Mouse (Mus musculus) stomach, embryonic 15.5 days (tissue): ENCODE data around the gene Spryd3. TPM values are rescaled to one million over a fixed set of nuclear protein-coding genes. Genes with fewer than 3 reads are reported as not detected.

Experiments used
- ATAC-seq: fragments of 200-750 bp; cut with Nextera tagmentation; 2 replicates; pipeline ENCODE4 v1.8.0; 2017; ENCODE audit warnings: low read depth, moderate number of reproducible peaks, moderate TSS enrichment; ENCODE audit not compliant: insufficient read depth, low FRiP score
- H3K27ac ChIP-seq: fragments of 300-500 bp; sonication (generic); 2 replicates; pipeline ENCODE4 v1.5.1; 2015; ENCODE audit warnings: mild to moderate bottlenecking, inconsistent platforms
- H3K27me3 ChIP-seq: fragments of 300-500 bp; sonication (generic); replicated peaks from 2 replicates; pipeline ENCODE4 v1.6.1; 2015; ENCODE audit warnings: inconsistent platforms
- H3K36me3 ChIP-seq: fragments of 300-500 bp; sonication (generic); 2 replicates; pipeline ENCODE4 v1.6.1; 2015; ENCODE audit warnings: inconsistent platforms
- H3K4me1 ChIP-seq: fragments of 300-500 bp; sonication (generic); 2 replicates; pipeline ENCODE4 v1.6.1; 2015; ENCODE audit warnings: inconsistent platforms
- H3K4me2 ChIP-seq: fragments of 300-500 bp; sonication (generic); 2 replicates; pipeline ENCODE4 v1.6.1; 2015; ENCODE audit warnings: mild to moderate bottlenecking, inconsistent platforms
- H3K4me3 ChIP-seq: fragments of 300-500 bp; sonication (generic); replicated peaks from 2 replicates; pipeline ENCODE4 v1.5.1; 2015; ENCODE audit warnings: inconsistent platforms
- H3K9ac ChIP-seq: fragments of 300-500 bp; sonication (generic); 2 replicates; pipeline ENCODE4 v1.6.1; 2015; ENCODE audit warnings: inconsistent platforms
- H3K9me3 ChIP-seq: fragments of 300-500 bp; sonication (generic); 2 replicates; pipeline ENCODE4 v1.6.1; 2016; ENCODE audit warnings: inconsistent platforms
- whole genome bisulfite sequencing: fragments of 180-500 bp; shearing (Covaris S2); methylation state at CpG from one replicate; pipeline ENCODE4 v1.1.7; 2015; 5-methylcytosine and 5-hydroxymethylcytosine counted together
- polyA plus RNA-seq: library from polyadenylated mRNA; unstranded; fragments of >200 nt; fragmentation: Nextera tagmentation; extraction: Ambion mirVana; gene quantifications from 2 replicates; pipeline ENCODE4 v1.2.1, GENCODE M21; 2015

Spryd3 gene
- polyA plus RNA-seq, 1 experiment from 2014 or later, result 25.0 TPM

- Histone ChIP-seq H3K4me2 (no peak overlapping the region), H3K4me1 (peaks cover 31% of the 10 kb centered on the region), H3K27ac (no peak overlapping the region), H3K9ac (no peak overlapping the region), H3K27me3 (no peaks in the 10 kb centered on the region), H3K9me3 (no peaks in the 10 kb centered on the region), H3K4me3 (no peak overlapping the region), H3K36me3 (peaks cover 58% of the 10 kb centered on the region)
- ATAC-seq, result no peak
- WGBS, result 78% methylated on average over 29 of the region's 29 CpGs
Measured at GRCm38 (mm10) chr15:102110701-102111494, 25.1 kb downstream of the Spryd3 start.

- no peak for ATAC-seq
- H3K9ac ChIP-seq, result no peak overlapping the region
- no peak overlapping the region for H3K4me2 ChIP-seq
- peaks cover 37% of the 10 kb centered on the region for H3K4me1 ChIP-seq
- H3K9me3 ChIP-seq, result no peaks in the 10 kb centered on the region
- peaks cover 52% of the 10 kb centered on the region for H3K36me3 ChIP-seq
- H3K27me3 ChIP-seq, result no peaks in the 10 kb centered on the region
- no peak overlapping the region for H3K27ac ChIP-seq
- WGBS, result 89% methylated on average over 7 of the region's 7 CpGs
- H3K4me3 ChIP-seq, result no peak overlapping the region
Measured at GRCm38 (mm10) chr15:102110271-102110670, 25.8 kb downstream of the Spryd3 start.

DNA sequence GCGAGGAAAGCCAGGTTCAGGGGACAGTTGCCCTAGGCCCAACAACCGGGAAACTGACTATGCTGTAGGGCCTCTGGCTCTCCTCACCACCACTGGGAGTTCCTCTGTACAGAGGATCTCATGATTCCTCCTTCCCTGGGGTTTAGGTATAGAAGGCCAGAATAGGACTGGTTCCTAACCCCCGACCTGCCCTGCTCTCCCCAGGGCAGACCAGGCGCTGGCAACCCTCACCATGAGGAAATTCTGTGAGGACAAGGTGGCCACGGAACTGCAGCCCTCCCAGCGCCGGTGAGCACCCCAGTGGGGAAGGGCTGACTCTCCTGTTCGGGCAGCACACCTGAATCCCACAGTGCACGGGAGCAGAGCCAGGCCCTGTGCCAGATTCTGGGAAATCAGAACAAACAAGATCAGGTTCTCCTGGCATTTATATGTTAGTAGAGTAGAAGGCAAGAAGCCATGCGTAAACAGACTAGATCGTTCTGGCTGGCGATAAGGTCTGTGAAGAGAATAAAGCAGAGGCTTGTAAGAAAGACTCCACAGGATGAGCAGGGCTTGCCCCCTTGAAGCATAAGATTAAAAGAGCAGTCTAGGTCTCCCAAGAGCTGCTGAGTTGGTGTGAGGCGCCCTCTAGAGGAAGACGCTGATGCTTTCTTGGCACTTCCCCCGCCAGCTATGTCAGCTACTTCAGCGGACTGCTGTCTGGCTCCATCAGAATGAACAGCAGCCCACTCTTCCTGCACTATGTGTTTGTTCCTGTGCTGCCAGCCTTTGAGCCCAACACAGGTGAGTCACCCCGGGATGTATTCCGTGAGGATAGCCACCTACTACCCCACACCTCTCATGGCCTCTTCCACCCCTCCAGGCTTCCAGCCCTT is 27.1 kb downstream of the Spryd3 start:
- 0 out of 2 replicates have a peak, but pooled peaks have one; percentile 20 for ATAC-seq
- peaks cover 43% of the 10 kb centered on the region for H3K36me3 ChIP-seq
- no peak overlapping the region for H3K27ac ChIP-seq
- H3K4me1 ChIP-seq, result peaks cover 48% of the 10 kb centered on the region
- no peaks in the 10 kb centered on the region for H3K27me3 ChIP-seq
- no peak overlapping the region for H3K4me3 ChIP-seq
- H3K4me2 ChIP-seq, result no peak overlapping the region
- no peaks in the 10 kb centered on the region for H3K9me3 ChIP-seq
- WGBS, result 49% methylated on average over 18 of the region's 18 CpGs
- no peak overlapping the region for H3K9ac ChIP-seq

DNA sequence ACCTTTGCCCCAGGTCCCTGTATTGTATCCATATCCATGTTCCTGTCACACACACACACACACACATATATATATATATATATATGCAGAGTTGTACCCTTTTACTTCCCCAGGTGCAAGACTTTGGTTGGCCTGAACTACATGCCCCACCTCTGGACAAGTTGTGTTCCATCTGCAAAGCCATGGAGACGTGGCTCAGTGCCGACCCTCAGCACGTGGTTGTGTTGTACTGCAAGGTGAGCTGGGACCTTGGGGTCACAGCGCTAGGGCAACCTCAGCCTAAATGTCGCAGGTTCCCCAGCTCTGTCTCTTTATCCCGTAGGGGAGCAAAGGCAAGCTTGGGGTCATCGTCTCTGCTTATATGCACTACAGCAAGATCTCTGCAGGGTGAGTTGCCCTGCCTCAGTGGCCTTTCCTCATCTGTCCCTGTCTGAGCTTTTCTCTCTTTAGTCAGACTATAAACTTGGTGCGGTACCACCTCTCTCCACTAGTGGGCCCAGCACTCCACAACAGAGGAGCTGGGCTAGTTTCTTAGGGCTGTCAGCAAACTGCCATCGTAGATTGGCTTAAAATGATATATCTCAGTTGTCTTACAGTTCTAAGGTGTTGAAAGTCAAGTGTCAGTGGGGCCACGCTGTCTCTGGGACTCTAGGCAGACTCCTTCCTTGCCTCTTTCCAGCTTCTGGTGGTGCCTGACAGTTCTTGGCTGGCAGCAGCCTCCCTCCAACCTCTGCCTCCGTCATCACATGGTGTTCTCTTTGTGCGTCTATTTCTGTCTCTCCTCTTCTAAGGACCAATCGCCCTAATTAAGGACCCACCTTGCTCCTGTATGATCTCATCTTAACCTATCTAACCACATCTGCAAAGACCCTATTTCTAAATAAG is 28.1 kb downstream of the Spryd3 start:
- H3K4me1 ChIP-seq, result peaks cover 58% of the 10 kb centered on the region
- no peak overlapping the region for H3K4me2 ChIP-seq
- no peaks in the 10 kb centered on the region for H3K9me3 ChIP-seq
- peaks cover 35% of the 10 kb centered on the region for H3K36me3 ChIP-seq
- H3K9ac ChIP-seq, result no peak overlapping the region
- H3K27me3 ChIP-seq, result no peaks in the 10 kb centered on the region
- no peak overlapping the region for H3K4me3 ChIP-seq
- H3K27ac ChIP-seq, result no peak overlapping the region
- WGBS, result 49% methylated on average over 13 of the region's 13 CpGs
- no peak for ATAC-seq

- Histone ChIP-seq H3K27me3 (no peaks in the 10 kb centered on the region), H3K4me3 (peak overlapping the region; percentile 28), H3K27ac (no peak overlapping the region), H3K9ac (no peak overlapping the region), H3K36me3 (peaks cover 26% of the 10 kb centered on the region), H3K9me3 (no peaks in the 10 kb centered on the region), H3K4me1 (peaks cover 68% of the 10 kb centered on the region), H3K4me2 (peak overlapping the region; percentile 51)
- WGBS, result 29% methylated on average over 38 of the region's 38 CpGs
- ATAC-seq, result no peak
Measured at GRCm38 (mm10) chr15:102106754-102107456, 29.1 kb downstream of the Spryd3 start.

DNA sequence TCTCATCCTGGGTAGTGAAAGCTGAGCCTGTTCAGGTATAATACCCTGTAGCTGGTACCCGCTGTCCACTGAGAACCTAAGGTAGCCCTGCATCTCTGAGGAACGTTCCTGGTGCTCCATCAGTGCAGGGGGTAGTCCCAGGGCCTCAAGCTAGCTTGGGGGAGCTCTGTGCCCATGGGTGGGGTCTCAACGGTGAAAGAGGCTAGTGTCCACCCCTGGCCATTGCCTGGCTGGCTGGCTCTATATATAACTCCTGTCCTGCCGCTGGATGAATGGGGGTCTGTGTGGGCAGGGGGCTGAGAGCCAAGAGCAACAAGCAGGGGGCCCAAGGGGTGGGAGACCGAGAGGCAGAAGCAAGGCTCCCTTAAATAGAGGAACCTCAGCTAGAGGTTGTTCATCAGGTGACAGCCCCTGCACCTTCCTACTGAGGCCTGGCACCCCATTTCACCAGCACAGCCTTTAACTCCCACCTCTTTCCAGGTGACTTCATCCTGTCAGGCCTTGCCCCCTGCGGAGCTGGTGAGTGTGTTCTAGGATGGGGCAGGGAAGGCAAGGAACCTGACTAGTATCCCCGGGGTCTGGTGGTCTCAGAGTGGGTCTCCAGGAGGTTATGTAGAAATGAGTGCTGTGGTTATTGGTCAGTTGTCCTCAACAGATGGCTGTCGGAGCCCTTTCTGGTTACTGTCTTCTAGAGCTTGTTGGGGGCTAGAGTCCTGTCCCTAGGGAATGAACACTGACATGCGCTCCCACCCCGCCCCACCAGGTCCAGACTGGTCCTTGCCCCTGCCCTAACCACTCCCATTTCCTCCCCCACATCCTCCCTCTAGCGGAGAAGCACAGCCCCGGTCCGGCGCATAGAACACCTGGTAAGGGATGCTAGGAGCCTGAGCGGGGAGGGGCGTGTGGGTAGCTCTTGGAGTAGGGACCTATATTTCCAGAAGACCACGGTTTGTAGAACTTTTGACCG is 30.0 kb downstream of the Spryd3 start:
- Histone ChIP-seq H3K4me1 (peaks cover 76% of the 10 kb centered on the region), H3K4me3 (no peak overlapping the region; the same call in 1 of the 2 replicates), H3K9ac (no peak overlapping the region), H3K27ac (no peak overlapping the region), H3K36me3 (peaks cover 21% of the 10 kb centered on the region), H3K4me2 (peak overlapping the region; percentile 51), H3K27me3 (no peaks in the 10 kb centered on the region), H3K9me3 (no peaks in the 10 kb centered on the region)
- 45% methylated on average over 18 of the region's 18 CpGs for WGBS
- ATAC-seq, result no peak

DNA sequence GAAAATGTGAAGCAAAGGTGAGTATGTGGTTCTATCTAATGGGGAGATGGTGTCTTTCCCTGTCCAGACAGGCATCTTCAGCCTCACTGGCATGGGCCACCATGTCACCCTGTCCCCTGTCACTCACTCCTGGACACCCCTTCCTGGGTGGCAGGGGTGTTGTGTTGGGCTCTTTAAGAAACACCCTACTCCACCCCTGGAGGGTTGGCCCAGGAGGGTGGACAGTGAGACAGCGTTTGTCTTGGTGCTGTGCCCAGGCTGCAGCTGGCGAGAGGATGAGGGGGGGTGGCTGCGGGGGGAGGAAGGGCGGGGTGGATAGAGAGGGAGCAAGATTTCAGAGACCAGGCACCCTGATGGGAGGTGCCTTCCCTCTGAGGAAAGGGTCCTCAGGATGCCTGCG is 30.7 kb downstream of the Spryd3 start:
- ATAC-seq, result no peak
- Histone ChIP-seq H3K9ac (no peak overlapping the region), H3K27me3 (no peaks in the 10 kb centered on the region), H3K27ac (0 out of 2 replicates have a peak overlapping the region, but pooled peaks have one; percentile 1), H3K36me3 (peaks cover 14% of the 10 kb centered on the region), H3K4me2 (peak overlapping the region; percentile 28; the same call in 1 of the 2 replicates), H3K4me1 (peaks cover 83% of the 10 kb centered on the region), H3K9me3 (no peaks in the 10 kb centered on the region), H3K4me3 (no peak overlapping the region)
- WGBS, result 42% methylated on average over 5 of the region's 5 CpGs

DNA sequence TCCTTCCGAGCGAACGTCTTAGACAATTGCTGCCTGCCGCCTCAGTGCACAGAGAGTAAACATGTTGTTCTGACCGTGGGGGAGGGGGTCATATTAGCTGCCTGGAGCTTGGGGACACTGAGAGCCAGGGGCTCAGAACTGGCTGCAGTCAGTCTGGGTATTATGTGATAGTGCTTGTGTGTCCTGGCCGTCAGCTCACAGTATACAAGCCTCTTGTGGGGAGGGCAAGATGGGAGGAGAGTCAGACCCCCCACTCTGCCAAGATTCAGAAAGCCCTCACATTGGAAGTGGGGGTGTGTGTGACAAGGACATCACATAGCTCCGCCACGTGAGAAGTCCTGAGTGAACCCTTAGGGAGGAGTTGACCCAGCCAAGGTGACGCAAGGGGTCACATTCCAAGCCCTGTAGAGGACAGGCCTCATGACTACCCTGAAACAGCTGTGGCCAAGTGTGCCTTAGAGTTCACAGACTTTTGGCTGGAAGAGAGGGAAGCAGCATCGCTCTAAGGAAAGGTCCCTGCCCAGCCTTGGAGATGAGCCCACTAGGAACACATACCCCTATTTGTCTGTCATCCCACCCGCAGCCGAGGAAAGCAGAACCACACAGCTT is 32.0 kb downstream of the Spryd3 start:
- WGBS, result 31% methylated on average over 12 of the region's 12 CpGs
- H3K27ac ChIP-seq, result peak overlapping the region; percentile 98
- peaks cover 88% of the 10 kb centered on the region for H3K4me1 ChIP-seq
- H3K4me3 ChIP-seq, result peak overlapping the region; percentile 69
- peaks cover 3% of the 10 kb centered on the region for H3K36me3 ChIP-seq
- no peaks in the 10 kb centered on the region for H3K27me3 ChIP-seq
- H3K9me3 ChIP-seq, result no peaks in the 10 kb centered on the region
- H3K9ac ChIP-seq, result peak overlapping the region; percentile 30; the same call in 1 of the 2 replicates
- H3K4me2 ChIP-seq, result peak overlapping the region; percentile 83
- no peak for ATAC-seq

DNA sequence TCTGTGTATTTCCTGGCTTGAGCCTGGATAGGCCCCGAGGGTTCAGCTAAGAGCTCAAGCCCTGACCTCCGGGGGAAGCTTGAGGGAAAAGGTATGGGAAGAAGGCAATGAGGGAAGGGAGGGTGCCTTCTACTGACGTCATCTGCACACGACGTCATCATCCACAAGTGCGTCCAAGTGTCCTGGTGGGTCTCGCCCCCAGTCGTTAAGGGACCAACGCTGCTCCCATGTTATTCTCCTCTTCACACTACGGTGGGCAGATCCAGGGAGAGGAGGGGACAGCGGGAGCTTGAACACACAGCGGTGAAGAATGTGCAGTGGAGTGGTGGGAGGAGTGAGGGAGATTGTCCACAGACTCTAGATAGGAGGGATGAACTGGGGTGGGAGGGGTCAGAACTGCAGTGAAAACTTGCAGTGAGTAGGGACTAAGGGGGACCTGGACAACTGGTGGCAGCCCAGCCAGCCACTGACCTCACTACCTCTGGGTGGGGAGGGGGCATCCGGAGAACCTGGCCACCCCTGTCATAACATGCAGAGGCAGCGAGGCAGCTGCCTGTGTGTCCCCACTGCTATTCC is 32.6 kb downstream of the Spryd3 start:
- peak overlapping the region; percentile 69 for H3K4me3 ChIP-seq
- H3K36me3 ChIP-seq, result peaks cover 3% of the 10 kb centered on the region
- H3K9ac ChIP-seq, result peak overlapping the region; percentile 30; the same call in 1 of the 2 replicates
- peaks cover 88% of the 10 kb centered on the region for H3K4me1 ChIP-seq
- no peak for ATAC-seq
- no peaks in the 10 kb centered on the region for H3K27me3 ChIP-seq
- H3K9me3 ChIP-seq, result no peaks in the 10 kb centered on the region
- H3K27ac ChIP-seq, result peak overlapping the region; percentile 98
- WGBS, result 11% methylated on average over 14 of the region's 14 CpGs
- peak overlapping the region; percentile 83 for H3K4me2 ChIP-seq
